In genomic region chr9:113708361-113709280, GRCm38 (mm10) we compare ENCODE assay signal across 8 mouse cellular contexts. TPM values are rescaled to one million over a fixed set of nuclear protein-coding genes. Genes with fewer than 3 reads are reported as not detected.
DNase-seq lines count a peak whose midpoint lies in the region; ATAC-seq lines count a peak whose summit lies in the region.

No protein-coding gene starts in this region.

- no peaks in the 10 kb centered on the region for H3K9me3 ChIP-seq in kidney, embryonic 15.5 days (replicated peaks)
- H3K9me3 ChIP-seq in midbrain, embryonic 16.5 days (replicated peaks; ENCODE audit: control insufficient read depth, low read length, poor library complexity, severe bottlenecking) = no peaks in the 10 kb centered on the region

- H3K4me1 ChIP-seq in kidney, embryonic 15.5 days = peaks cover 26% of the 10 kb centered on the region
- peaks cover 18% of the 10 kb centered on the region for H3K4me1 ChIP-seq in midbrain, embryonic 16.5 days (ENCODE audit: control insufficient read depth, insufficient read depth, low read length)

- peak overlapping the region; percentile 96 for H3K9ac ChIP-seq in kidney, embryonic 15.5 days
- peak overlapping the region; percentile 96 for H3K9ac ChIP-seq in midbrain, embryonic 16.5 days (ENCODE audit: low read depth, low read length)

- no peaks in the 10 kb centered on the region for H3K27me3 ChIP-seq in kidney, embryonic 15.5 days
- H3K27me3 ChIP-seq in midbrain, embryonic 16.5 days (ENCODE audit: control insufficient read depth, insufficient read depth, low read depth, low read length) = no peaks in the 10 kb centered on the region

- 53% methylated on average over 19 of the region's 19 CpGs for WGBS in kidney, embryonic 15.5 days
- 55% methylated on average over 19 of the region's 19 CpGs for WGBS in midbrain, embryonic 16.5 days

- peak overlapping the region; percentile 97 for H3K27ac ChIP-seq in kidney, embryonic 15.5 days
- peak overlapping the region; percentile 80 for H3K27ac ChIP-seq in midbrain, embryonic 16.5 days (ENCODE audit: low read length)

- DNase-seq in kidney, postnatal 36 days = no peak
- DNase-seq in adrenal gland, adult 18-20 months (ENCODE audit: low spot score in 2 of 2) = no peak
- DNase-seq in frontal cortex, postnatal 25 days (ENCODE audit: low spot score in 2 of 2) = no peak
- DNase-seq in layer of hippocampus, postnatal 14 days (ENCODE audit: low spot score in 2 of 2) = no peak

- no peaks in the 10 kb centered on the region for H3K36me3 ChIP-seq in kidney, embryonic 15.5 days
- H3K36me3 ChIP-seq in midbrain, embryonic 16.5 days (ENCODE audit: control insufficient read depth, insufficient read depth, low read length) = no peaks in the 10 kb centered on the region

- peak overlapping the region; percentile 68 for H3K4me2 ChIP-seq in kidney, embryonic 15.5 days
- H3K4me2 ChIP-seq in midbrain, embryonic 16.5 days (ENCODE audit: low read length) = peak overlapping the region; percentile 77

- peak overlapping the region; percentile 99 for H3K4me3 ChIP-seq in kidney, embryonic 15.5 days (replicated peaks)
- peak overlapping the region; percentile 99 for H3K4me3 ChIP-seq in midbrain, embryonic 16.5 days (ENCODE audit: low read depth, low read length)

- ATAC-seq in kidney, embryonic 15.5 days (replicated peaks; ENCODE audit: low FRiP score) = no peak
- peak; percentile 37 for ATAC-seq in common myeloid progenitor, adult 5-6 weeks (replicated peaks; ENCODE audit: low read depth, poor library complexity, severe bottlenecking)
- peak; percentile 2 for ATAC-seq in inflammation-experienced regulatory T-cells, adult 6 months
- peak; percentile 74 for ATAC-seq in midbrain, embryonic 16.5 days

RNA-seq across cellular contexts. Expression of gene Pdcd6ip, which starts 0.6 kb away (rescaled TPM):
- 76.4 and 79.6 TPM in 2 replicates for polyA plus RNA-seq in kidney, embryonic 15.5 days (2015; fragmentation: Nextera tagmentation; extraction: Ambion mirVana)
- 86.0 and 89.7 TPM in 2 replicates for total RNA-seq in common myeloid progenitor, adult 5-6 weeks (2017)
- 10 to 100 TPM; 25.7 to 79.0 (median 49.2) TPM for polyA plus RNA-seq in inflammation-experienced regulatory T-cells, adult 6 months (2017; shearing (Covaris generic))
- polyA plus RNA-seq in midbrain, embryonic 16.5 days (2015; fragmentation: Nextera tagmentation; extraction: Ambion mirVana) = 35.9 and 37.4 TPM in 2 replicates
- total RNA-seq in adrenal gland, adult 18-20 months (2021) = 100 to 1,000 TPM; 168 to 194 TPM
- total RNA-seq in layer of hippocampus, postnatal 14 days (2021) = 10 to 100 TPM; 58.9 to 61.6 TPM

RNA-seq across cellular contexts. Expression of gene Clasp2, which starts 32.7 kb away (rescaled TPM):
- polyA plus RNA-seq in kidney, embryonic 15.5 days (2015; fragmentation: Nextera tagmentation; extraction: Ambion mirVana) = 25.4 and 25.6 TPM in 2 replicates
- total RNA-seq in common myeloid progenitor, adult 5-6 weeks (2017) = 42.2 and 50.5 TPM in 2 replicates
- polyA plus RNA-seq in inflammation-experienced regulatory T-cells, adult 6 months (2017; shearing (Covaris generic)) = 10 to 100 TPM in 2 of 3 experiments, 1 to 10 TPM in 1; 9.5 to 11.3 (median 10.7) TPM
- polyA plus RNA-seq in midbrain, embryonic 16.5 days (2015; fragmentation: Nextera tagmentation; extraction: Ambion mirVana) = 145 and 154 TPM in 2 replicates
- total RNA-seq in adrenal gland, adult 18-20 months (2021) = 100 to 1,000 TPM; 147 to 243 TPM
- 100 to 1,000 TPM; 254 to 274 TPM for total RNA-seq in layer of hippocampus, postnatal 14 days (2021)
